In genomic region chr2:33600520-33600919, GRCm38 (mm10) we compare ENCODE assay signal across 15 mouse cellular contexts. TPM values are rescaled to one million over a fixed set of nuclear protein-coding genes. Genes with fewer than 3 reads are reported as not detected.
DNase-seq lines count a peak whose midpoint lies in the region; TF ChIP-seq lines count a peak whose summit lies in the region.
"Had no signal": no experiment of that assay in that cellular context is flagged by ENCODE, and none has a peak within 500 bp of the region (broad histone marks: within the 10 kb centered on the region; RNA-seq: fewer than 3 reads in every experiment).

No protein-coding gene starts in this region.

- H3K27ac ChIP-seq in kidney, adult 2 months (ENCODE audit: insufficient read depth, low read depth, low read length) = no peak overlapping the region
- H3K27ac ChIP-seq: hindbrain, embryonic 10.5 days; liver, embryonic 15.5 days; stomach, embryonic 15.5 days had no signal

- TF ChIP-seq POLR2A in kidney, adult 2 months (IDR thresholded peaks at IDR 0.05; ENCODE audit: low read depth, low read length) = no peak

- peak; percentile 45 to 54 for DNase-seq in kidney, postnatal 4 days
- no peak for DNase-seq in kidney, adult 2 months
- peak; percentile 31 for DNase-seq in 3T3-L1 (ENCODE audit: low read depth, low spot score)
- DNase-seq in 416B (ENCODE audit: low read depth) = peak; percentile 18
- DNase-seq in NIH3T3 (ENCODE audit: low read depth) = peak; percentile 12
- DNase-seq in urinary bladder, postnatal 4 days (ENCODE audit: low spot score in 2 of 2) = no peak
- DNase-seq in gastrocnemius, adult 18-20 months (ENCODE audit: low spot score) = no peak
- DNase-seq: cerebellum, adult 2 months; heart, adult 18-20 months; kidney, adult 8-10 months had no signal

- TF ChIP-seq CTCF in kidney, adult 2 months (conservative IDR thresholded peaks at IDR 0.05; ENCODE audit: insufficient read depth, insufficient read length, low read depth, low read length) = no peak

- H3K4me3 ChIP-seq in kidney, adult 2 months (ENCODE audit: insufficient read depth, low read depth, low read length) = no peak overlapping the region
- H3K4me3 ChIP-seq: hindbrain, embryonic 10.5 days; liver, embryonic 15.5 days; myocyte; stomach, embryonic 15.5 days had no signal

- no peaks in the 10 kb centered on the region for H3K36me3 ChIP-seq in kidney, adult 2 months (ENCODE audit: control insufficient read depth, insufficient read depth, low read length)
- H3K36me3 ChIP-seq: hindbrain, embryonic 10.5 days; liver, embryonic 15.5 days; stomach, embryonic 15.5 days had no signal

- WGBS in kidney, adult 2 months = 48% methylated on average over 6 of the region's 6 CpGs

- H3K27me3 ChIP-seq in kidney, adult 2 months (replicated peaks; ENCODE audit: control insufficient read depth, insufficient read depth, low read length) = no peaks in the 10 kb centered on the region

- H3K4me1 ChIP-seq in kidney, adult 2 months (ENCODE audit: control insufficient read depth, insufficient read depth, low read length) = no peaks in the 10 kb centered on the region
- H3K4me1 ChIP-seq: liver, embryonic 15.5 days; stomach, embryonic 15.5 days had no signal

RNA-seq across cellular contexts. Expression of gene Lmx1b, which starts 39.8 kb away (rescaled TPM):
- polyA plus RNA-seq in kidney, adult 2 months (2012; rRNA removed) = 2.9 and 3.7 TPM in 2 replicates
- total RNA-seq in gastrocnemius, adult 18-20 months (2021) = under 1 TPM; 0.05 to 0.21 TPM
- total RNA-seq: megakaryocyte, adult 5-6 weeks had no signal
- polyA plus RNA-seq: liver, embryonic 15.5 days; myocyte had no signal

Comparison
In these comparisons a context has a peak if more than half of its experiments do, and no peak if none do; other contexts are left out.
1. DNase-seq: peak in kidney, postnatal 4 days (2 of 2), 3T3-L1 (single experiment), 416B (single experiment) and NIH3T3 (single experiment); none in kidney, adult 2 months (single experiment), urinary bladder, postnatal 4 days (0 of 2) and gastrocnemius, adult 18-20 months (single experiment).